Mouse (Mus musculus) cortical plate, adult 2 months (tissue): ENCODE results near the gene Kptn.

Experiments used
- CTCF ChIP-seq: fragments of 200-500 bp; IDR thresholded peaks from 2 replicates; pipeline ENCODE4 v1.5.1; 2011; ENCODE audit warnings: mild to moderate bottlenecking, control low read depth, low read length; ENCODE audit not compliant: insufficient read depth; ENCODE audit errors: extremely low read depth
- POLR2A ChIP-seq: fragments of 200-500 bp; IDR thresholded peaks from 2 replicates; pipeline ENCODE4 v1.6.1; 2011; ENCODE audit warnings: mild to moderate bottlenecking, low read length, control low read depth; ENCODE audit not compliant: insufficient read depth; ENCODE audit errors: extremely low read depth

DNA sequence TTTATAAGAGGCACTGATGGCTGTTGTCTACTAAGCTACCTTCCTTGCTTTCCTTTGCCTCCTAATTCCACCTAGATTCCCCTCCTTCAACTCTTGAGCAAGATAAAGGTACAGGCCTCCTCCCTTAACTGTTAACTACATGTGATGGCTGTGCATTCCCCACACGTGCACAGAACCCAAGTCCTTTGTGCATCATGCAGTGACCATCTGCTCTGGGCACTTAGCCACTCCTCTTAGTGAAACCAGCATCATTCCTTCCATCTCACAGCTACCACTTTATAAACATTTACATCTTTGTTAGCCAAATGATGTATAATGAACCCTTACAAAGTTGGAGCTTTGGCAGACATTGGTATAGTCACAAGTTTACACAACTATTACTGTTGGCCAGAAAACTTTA is 39.7 kb upstream of the Kptn start:
- TF ChIP-seq CTCF (no peak), POLR2A (no peak)
